Mouse (Mus musculus): ENCODE results near the gene Rb1. TPM values are rescaled to one million over a fixed set of nuclear protein-coding genes. Genes with fewer than 3 reads are reported as not detected.

The Rb1 gene
- polyA plus RNA-seq, 1 experiment: 2.7 TPM

- TF ChIP-seq MYOD1 (IDR thresholded peaks at IDR 0.05; ENCODE audit: control insufficient read depth, insufficient read length, low read depth) (no peak), CTCF (IDR thresholded peaks at IDR 0.05; ENCODE audit: control insufficient read depth, insufficient read depth, insufficient read length) (no peak), MAX (IDR thresholded peaks at IDR 0.05) (no peak), CEBPB (IDR thresholded peaks at IDR 0.05; ENCODE audit: low read depth) (no peak), USF1 (IDR thresholded peaks at IDR 0.05; ENCODE audit: low read depth) (no peak), FOSL1 (IDR thresholded peaks at IDR 0.05; ENCODE audit: insufficient read depth, low read length, poor library complexity, severe bottlenecking) (no peak), MYOG (IDR thresholded peaks at IDR 0.05; ENCODE audit: control insufficient read depth, extremely low read depth, insufficient read length) (no peak)
These were observed 44.6 kb downstream of the Rb1 start for GRCm38 (mm10) chr14:73280996-73281395.

GRCm38 (mm10) chr14:73279096-73279495 lies 46.5 kb downstream of the Rb1 start:
- Histone ChIP-seq H3K79me2 (ENCODE audit: control insufficient read depth, insufficient read depth) (no peaks in the 10 kb centered on the region), H3K79me3 (ENCODE audit: low read depth) (no peaks in the 10 kb centered on the region), H3K36me3 (ENCODE audit: control insufficient read depth, insufficient read depth) (no peaks in the 10 kb centered on the region), H3K4me3 (ENCODE audit: insufficient read depth, poor library complexity, severe bottlenecking) (no peak overlapping the region), H3ac (ENCODE audit: control insufficient read depth, insufficient read length, low read depth) (no peak overlapping the region), H3K27me3 (ENCODE audit: control insufficient read depth, insufficient read depth, insufficient read length) (no peaks in the 10 kb centered on the region)
- TF ChIP-seq USF1 (IDR thresholded peaks at IDR 0.05; ENCODE audit: low read depth): no peak
- no peak for TF ChIP-seq MAX (IDR thresholded peaks at IDR 0.05)
- no peak for TF ChIP-seq CEBPB (IDR thresholded peaks at IDR 0.05; ENCODE audit: low read depth)
- TF ChIP-seq FOSL1 (IDR thresholded peaks at IDR 0.05; ENCODE audit: insufficient read depth, low read length, poor library complexity, severe bottlenecking): no peak
- no peak for TF ChIP-seq MYOD1 (IDR thresholded peaks at IDR 0.05; ENCODE audit: control insufficient read depth, insufficient read length, low read depth)
- no peak for TF ChIP-seq MYOG (IDR thresholded peaks at IDR 0.05; ENCODE audit: control insufficient read depth, extremely low read depth, insufficient read length)
- no peak for TF ChIP-seq CTCF (IDR thresholded peaks at IDR 0.05; ENCODE audit: control insufficient read depth, insufficient read depth, insufficient read length)

More at GRCm38 (mm10) chr14:73280996-73281395, 44.6 kb downstream of the Rb1 start:
- no peaks in the 10 kb centered on the region for H3K79me2 ChIP-seq (ENCODE audit: control insufficient read depth, insufficient read depth)
- no peak overlapping the region for H3K4me3 ChIP-seq (ENCODE audit: insufficient read depth, poor library complexity, severe bottlenecking)
- no peaks in the 10 kb centered on the region for H3K36me3 ChIP-seq (ENCODE audit: control insufficient read depth, insufficient read depth)
- H3K79me3 ChIP-seq (ENCODE audit: low read depth): no peaks in the 10 kb centered on the region
- no peak overlapping the region for H3ac ChIP-seq (ENCODE audit: control insufficient read depth, insufficient read length, low read depth)
- H3K27me3 ChIP-seq (ENCODE audit: control insufficient read depth, insufficient read depth, insufficient read length): no peaks in the 10 kb centered on the region

GRCm38 (mm10) chr14:73271807-73272206 lies 53.8 kb downstream of the Rb1 start:
- Histone ChIP-seq H3K79me2 (ENCODE audit: control insufficient read depth, insufficient read depth) (no peaks in the 10 kb centered on the region), H3K36me3 (ENCODE audit: control insufficient read depth, insufficient read depth) (no peaks in the 10 kb centered on the region), H3K27me3 (ENCODE audit: control insufficient read depth, insufficient read depth, insufficient read length) (no peaks in the 10 kb centered on the region), H3K79me3 (ENCODE audit: low read depth) (no peaks in the 10 kb centered on the region), H3ac (ENCODE audit: control insufficient read depth, insufficient read length, low read depth) (no peak overlapping the region), H3K4me3 (ENCODE audit: insufficient read depth, poor library complexity, severe bottlenecking) (no peak overlapping the region)
- TF ChIP-seq FOSL1 (IDR thresholded peaks at IDR 0.05; ENCODE audit: insufficient read depth, low read length, poor library complexity, severe bottlenecking) (no peak), CTCF (IDR thresholded peaks at IDR 0.05; ENCODE audit: control insufficient read depth, insufficient read depth, insufficient read length) (no peak), MAX (IDR thresholded peaks at IDR 0.05) (no peak), MYOD1 (IDR thresholded peaks at IDR 0.05; ENCODE audit: control insufficient read depth, insufficient read length, low read depth) (no peak), USF1 (IDR thresholded peaks at IDR 0.05; ENCODE audit: low read depth) (no peak), MYOG (IDR thresholded peaks at IDR 0.05; ENCODE audit: control insufficient read depth, extremely low read depth, insufficient read length) (no peak), CEBPB (IDR thresholded peaks at IDR 0.05; ENCODE audit: low read depth) (no peak)

- TF ChIP-seq CTCF (IDR thresholded peaks at IDR 0.05; ENCODE audit: control insufficient read depth, insufficient read depth, insufficient read length): no peak
- TF ChIP-seq FOSL1 (IDR thresholded peaks at IDR 0.05; ENCODE audit: insufficient read depth, low read length, poor library complexity, severe bottlenecking): no peak
- no peak for TF ChIP-seq USF1 (IDR thresholded peaks at IDR 0.05; ENCODE audit: low read depth)
- no peak for TF ChIP-seq MYOG (IDR thresholded peaks at IDR 0.05; ENCODE audit: control insufficient read depth, extremely low read depth, insufficient read length)
- TF ChIP-seq MYOD1 (IDR thresholded peaks at IDR 0.05; ENCODE audit: control insufficient read depth, insufficient read length, low read depth): no peak
- TF ChIP-seq CEBPB (IDR thresholded peaks at IDR 0.05; ENCODE audit: low read depth): no peak
- TF ChIP-seq MAX (IDR thresholded peaks at IDR 0.05): no peak
These were observed 59.5 kb downstream of the Rb1 start for GRCm38 (mm10) chr14:73266166-73266565.

GRCm38 (mm10) chr14:73262210-73262609 lies 63.4 kb downstream of the Rb1 start:
- H3K79me2 ChIP-seq (ENCODE audit: control insufficient read depth, insufficient read depth): no peaks in the 10 kb centered on the region
- H3K36me3 ChIP-seq (ENCODE audit: control insufficient read depth, insufficient read depth): no peaks in the 10 kb centered on the region
- H3K27me3 ChIP-seq (ENCODE audit: control insufficient read depth, insufficient read depth, insufficient read length): no peaks in the 10 kb centered on the region
- H3ac ChIP-seq (ENCODE audit: control insufficient read depth, insufficient read length, low read depth): no peak overlapping the region
- no peak for TF ChIP-seq MAX (IDR thresholded peaks at IDR 0.05)
- no peak for TF ChIP-seq CTCF (IDR thresholded peaks at IDR 0.05; ENCODE audit: control insufficient read depth, insufficient read depth, insufficient read length)
- no peak for TF ChIP-seq USF1 (IDR thresholded peaks at IDR 0.05; ENCODE audit: low read depth)
- TF ChIP-seq MYOG (IDR thresholded peaks at IDR 0.05; ENCODE audit: control insufficient read depth, extremely low read depth, insufficient read length): no peak
- TF ChIP-seq MYOD1 (IDR thresholded peaks at IDR 0.05; ENCODE audit: control insufficient read depth, insufficient read length, low read depth): no peak
- TF ChIP-seq CEBPB (IDR thresholded peaks at IDR 0.05; ENCODE audit: low read depth): no peak
- no peak for TF ChIP-seq FOSL1 (IDR thresholded peaks at IDR 0.05; ENCODE audit: insufficient read depth, low read length, poor library complexity, severe bottlenecking)
- no peaks in the 10 kb centered on the region for H3K79me3 ChIP-seq (ENCODE audit: low read depth)
- H3K4me3 ChIP-seq (ENCODE audit: insufficient read depth, poor library complexity, severe bottlenecking): no peak overlapping the region

More at GRCm38 (mm10) chr14:73266166-73266565, 59.5 kb downstream of the Rb1 start:
- Histone ChIP-seq H3K4me3 (ENCODE audit: insufficient read depth, poor library complexity, severe bottlenecking) (no peak overlapping the region), H3K36me3 (ENCODE audit: control insufficient read depth, insufficient read depth) (no peaks in the 10 kb centered on the region), H3K79me3 (ENCODE audit: low read depth) (no peaks in the 10 kb centered on the region), H3ac (ENCODE audit: control insufficient read depth, insufficient read length, low read depth) (no peak overlapping the region), H3K27me3 (ENCODE audit: control insufficient read depth, insufficient read depth, insufficient read length) (no peaks in the 10 kb centered on the region), H3K79me2 (ENCODE audit: control insufficient read depth, insufficient read depth) (no peaks in the 10 kb centered on the region)

Measured in C2C12 (cell line).